Mouse (Mus musculus): ENCODE results near the gene Sergef. TPM values are rescaled to one million over a fixed set of nuclear protein-coding genes. Genes with fewer than 3 reads are reported as not detected.
"Not testable (repeated sequence)": the region's sequence is repeated elsewhere in the genome, so short reads cannot be mapped to it uniquely, and the experiment has no call there.

The Sergef gene
- polyA plus RNA-seq, 1 experiment from 2014 or later: 10.7 TPM

DNA sequence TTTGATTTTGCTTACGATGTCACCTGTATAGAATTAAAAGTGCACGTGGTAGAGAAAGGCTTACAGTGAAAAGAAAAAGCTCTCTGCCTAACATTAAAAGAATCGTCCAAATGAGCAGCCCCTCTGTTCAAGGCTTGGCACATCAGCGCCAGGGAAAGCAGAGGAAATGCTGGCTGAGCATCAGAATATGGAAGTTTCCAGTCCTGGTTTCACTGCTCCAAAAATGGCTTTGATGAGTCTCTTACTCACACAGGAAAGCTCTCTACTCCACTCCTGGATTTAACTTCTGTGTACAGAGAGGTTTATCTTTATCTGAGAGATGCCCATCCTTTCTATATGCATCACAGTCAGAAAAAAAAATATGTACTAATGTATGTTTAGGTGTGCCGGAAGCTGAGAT is 61.5 kb downstream of the Sergef start:
- no peaks in the 10 kb centered on the region for H3K4me1 ChIP-seq (ENCODE audit: control insufficient read depth in 2 of 2, insufficient read depth in 2 of 2, low read length in 2 of 2)
- ATAC-seq (ENCODE audit: insufficient number of reproducible peaks, insufficient read depth, low FRiP score, low read depth): no peak
- H3K4me3 ChIP-seq (ENCODE audit: control insufficient read depth in 1 of 2, insufficient read depth in 1 of 2, low read depth in 1 of 2, low read length in 2 of 2): no peak overlapping the region
- no peak overlapping the region for H3K9ac ChIP-seq (ENCODE audit: low read length)
- no peaks in the 10 kb centered on the region for H3K9me3 ChIP-seq (ENCODE audit: control insufficient read depth, low read length)
- WGBS: 82% methylated on average over 5 of the region's 5 CpGs
- no peaks in the 10 kb centered on the region for H3K36me3 ChIP-seq (ENCODE audit: control insufficient read depth, insufficient read depth, low read length)
- no peak overlapping the region for H3K27ac ChIP-seq (replicated peaks in 1 of 2; ENCODE audit: control insufficient read depth in 1 of 2, insufficient read depth in 1 of 2, low read depth in 2 of 2, low read length in 2 of 2)
- no peak overlapping the region for H3K4me2 ChIP-seq (ENCODE audit: low read length)
- no peaks in the 10 kb centered on the region for H3K27me3 ChIP-seq (ENCODE audit: control insufficient read depth, insufficient read depth, low read length)

DNA sequence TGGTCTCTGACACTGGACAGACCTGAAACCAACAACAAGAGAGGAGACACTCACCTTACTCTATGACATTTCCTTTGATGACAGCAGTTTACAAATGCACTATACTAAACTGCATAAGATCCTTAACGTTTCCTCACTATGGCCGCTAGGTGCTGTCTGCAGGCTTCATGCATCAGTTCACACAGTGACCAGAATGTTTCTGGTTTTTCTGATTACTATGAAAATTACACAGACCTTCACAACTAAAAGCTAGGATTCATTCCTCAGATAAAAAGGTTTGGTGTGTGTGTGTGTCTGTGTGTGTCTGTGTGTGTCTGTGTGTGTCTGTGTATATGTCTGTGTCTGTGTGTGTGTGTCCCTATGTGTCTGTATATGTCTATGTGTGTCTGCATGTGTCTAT is 63.7 kb downstream of the Sergef start:
- Histone ChIP-seq H3K36me3 (ENCODE audit: control insufficient read depth, insufficient read depth, low read length) (no peaks in the 10 kb centered on the region), H3K4me1 (ENCODE audit: control insufficient read depth in 2 of 2, insufficient read depth in 2 of 2, low read length in 2 of 2) (no peaks in the 10 kb centered on the region), H3K4me3 (ENCODE audit: control insufficient read depth in 1 of 2, insufficient read depth in 1 of 2, low read depth in 1 of 2, low read length in 2 of 2) (no peak overlapping the region), H3K27me3 (ENCODE audit: control insufficient read depth, insufficient read depth, low read length) (no peaks in the 10 kb centered on the region), H3K4me2 (ENCODE audit: low read length) (no peak overlapping the region), H3K9ac (ENCODE audit: low read length) (no peak overlapping the region), H3K9me3 (ENCODE audit: control insufficient read depth, low read length) (no peaks in the 10 kb centered on the region), H3K27ac (replicated peaks in 1 of 2; ENCODE audit: control insufficient read depth in 1 of 2, insufficient read depth in 1 of 2, low read depth in 2 of 2, low read length in 2 of 2) (no peak overlapping the region)
- ATAC-seq (ENCODE audit: insufficient number of reproducible peaks, insufficient read depth, low FRiP score, low read depth): no peak
- WGBS: 83% methylated on average over 2 of the region's 2 CpGs

DNA sequence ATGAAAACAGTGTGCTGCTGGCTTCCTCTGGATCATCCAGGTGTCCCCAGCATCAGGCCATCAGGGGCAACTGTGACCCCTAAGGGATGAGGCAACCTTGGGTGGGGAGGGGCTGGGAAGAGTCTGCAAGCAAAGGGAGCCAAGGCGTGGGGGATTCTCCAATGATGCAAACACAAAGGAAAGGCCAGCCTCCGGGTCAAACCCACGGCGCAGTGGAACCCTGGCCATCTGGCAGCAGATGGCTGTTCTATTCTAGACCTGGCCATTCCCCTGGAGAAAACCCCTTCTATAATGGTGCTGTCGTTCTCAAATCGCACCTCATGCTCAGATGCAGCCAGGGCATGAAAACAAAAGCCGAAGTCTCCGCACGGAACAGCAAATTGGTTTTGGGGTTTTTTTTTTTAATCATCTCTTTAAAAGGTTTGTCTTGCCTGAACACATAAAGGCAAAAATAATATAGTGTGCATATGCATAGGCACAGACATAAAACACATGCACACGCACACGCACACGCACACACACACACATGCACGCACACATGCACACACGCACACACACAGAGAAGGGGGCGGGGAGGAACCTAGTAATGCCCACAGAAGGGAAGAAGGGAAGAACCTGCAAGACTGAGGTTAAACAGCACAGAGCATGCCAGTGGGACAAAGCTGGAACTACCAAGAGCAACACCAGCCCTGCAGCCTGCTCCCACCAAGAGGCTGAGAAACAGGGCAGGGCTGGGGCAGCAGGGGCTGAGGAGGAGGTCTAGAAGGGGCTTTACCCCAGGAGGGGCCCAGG is 66.6 kb downstream of the Sergef start:
- H3K36me3 ChIP-seq (ENCODE audit: control insufficient read depth, insufficient read depth, low read length): no peaks in the 10 kb centered on the region
- ATAC-seq (ENCODE audit: insufficient number of reproducible peaks, insufficient read depth, low FRiP score, low read depth): no peak
- H3K27ac ChIP-seq (replicated peaks in 1 of 2; ENCODE audit: control insufficient read depth in 1 of 2, insufficient read depth in 1 of 2, low read depth in 2 of 2, low read length in 2 of 2): no peak overlapping the region
- H3K9me3 ChIP-seq (ENCODE audit: control insufficient read depth, low read length): no peaks in the 10 kb centered on the region
- H3K4me2 ChIP-seq (ENCODE audit: low read length): no peak overlapping the region
- H3K27me3 ChIP-seq (ENCODE audit: control insufficient read depth, insufficient read depth, low read length): no peaks in the 10 kb centered on the region
- no peak overlapping the region for H3K4me3 ChIP-seq (ENCODE audit: control insufficient read depth in 1 of 2, insufficient read depth in 1 of 2, low read depth in 1 of 2, low read length in 2 of 2)
- 77% methylated on average over 15 of the region's 15 CpGs for WGBS
- H3K9ac ChIP-seq (ENCODE audit: low read length): no peak overlapping the region
- H3K4me1 ChIP-seq (ENCODE audit: control insufficient read depth in 2 of 2, insufficient read depth in 2 of 2, low read length in 2 of 2): no peaks in the 10 kb centered on the region

DNA sequence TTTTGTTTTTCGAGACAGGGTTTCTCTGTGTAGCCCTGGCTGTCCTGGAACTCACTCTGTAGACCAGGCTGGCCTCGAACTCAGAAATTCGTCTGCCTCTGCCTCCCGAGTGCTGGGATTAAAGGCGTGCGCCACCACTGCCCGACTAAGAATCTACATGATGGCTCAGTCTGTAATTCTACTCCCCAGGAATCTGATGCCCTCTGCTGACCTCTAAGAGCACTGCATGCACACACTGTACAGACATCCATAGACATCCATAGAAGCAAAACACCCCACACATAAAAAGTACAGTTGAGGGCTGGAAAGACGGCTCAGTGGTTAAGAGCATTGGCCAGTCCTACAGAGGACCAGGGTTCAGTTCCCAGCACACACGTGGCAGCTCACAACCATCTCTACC is 70.1 kb downstream of the Sergef start:
- H3K9ac ChIP-seq (ENCODE audit: low read length); H3K4me2 ChIP-seq (ENCODE audit: low read length); H3K27ac ChIP-seq (replicated peaks in 1 of 2; ENCODE audit: control insufficient read depth in 1 of 2, insufficient read depth in 1 of 2, low read depth in 2 of 2, low read length in 2 of 2); ATAC-seq (ENCODE audit: insufficient number of reproducible peaks, insufficient read depth, low FRiP score, low read depth); H3K4me3 ChIP-seq (ENCODE audit: control insufficient read depth in 1 of 2, insufficient read depth in 1 of 2, low read depth in 1 of 2, low read length in 2 of 2); H3K27me3 ChIP-seq (ENCODE audit: control insufficient read depth, insufficient read depth, low read length); H3K9me3 ChIP-seq (ENCODE audit: control insufficient read depth, low read length); H3K36me3 ChIP-seq (ENCODE audit: control insufficient read depth, insufficient read depth, low read length); H3K4me1 ChIP-seq (ENCODE audit: control insufficient read depth in 2 of 2, insufficient read depth in 2 of 2, low read length in 2 of 2): not testable (repeated sequence)
- WGBS: 64% methylated on average over 9 of the region's 9 CpGs

DNA sequence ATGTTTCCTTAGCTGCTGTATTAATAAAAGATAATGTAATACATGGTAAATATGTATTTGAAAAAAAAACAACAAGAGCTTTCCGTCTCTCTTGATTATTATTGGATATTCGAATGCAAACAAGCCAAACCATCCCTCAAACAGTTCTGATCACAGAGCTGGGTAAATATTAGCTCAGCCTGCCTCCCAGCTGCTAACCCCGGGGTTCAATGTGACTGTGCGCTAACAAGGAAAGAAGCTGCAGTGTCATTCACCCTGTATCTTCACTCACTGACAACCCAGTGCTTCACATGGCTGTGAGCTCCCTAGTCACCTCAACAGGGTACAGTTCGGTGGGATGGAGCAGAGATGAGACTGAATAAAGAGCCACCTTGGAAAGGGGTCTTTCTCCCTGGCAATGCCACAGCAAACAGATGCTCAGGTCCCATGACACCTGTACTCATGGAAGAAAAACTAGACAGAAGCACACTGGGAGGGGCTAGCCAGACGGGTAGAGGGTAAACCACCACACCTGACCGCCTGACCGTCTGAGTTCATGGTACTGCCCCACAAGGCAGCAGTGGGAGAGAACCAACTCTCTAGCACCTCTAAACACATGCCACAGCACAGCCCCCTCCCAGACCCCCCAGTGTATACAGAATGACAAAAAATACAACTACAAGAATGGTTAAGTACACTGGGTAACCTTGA is 73.1 kb downstream of the Sergef start:
- Histone ChIP-seq H3K27me3 (ENCODE audit: control insufficient read depth, insufficient read depth, low read length) (no peaks in the 10 kb centered on the region), H3K4me1 (ENCODE audit: control insufficient read depth in 2 of 2, insufficient read depth in 2 of 2, low read length in 2 of 2) (no peaks in the 10 kb centered on the region), H3K9ac (ENCODE audit: low read length) (no peak overlapping the region), H3K36me3 (ENCODE audit: control insufficient read depth, insufficient read depth, low read length) (no peaks in the 10 kb centered on the region), H3K4me3 (ENCODE audit: control insufficient read depth in 1 of 2, insufficient read depth in 1 of 2, low read depth in 1 of 2, low read length in 2 of 2) (no peak overlapping the region), H3K9me3 (ENCODE audit: control insufficient read depth, low read length) (peaks cover 6% of the 10 kb centered on the region), H3K27ac (replicated peaks in 1 of 2; ENCODE audit: control insufficient read depth in 1 of 2, insufficient read depth in 1 of 2, low read depth in 2 of 2, low read length in 2 of 2) (no peak overlapping the region), H3K4me2 (ENCODE audit: low read length) (no peak overlapping the region)
- WGBS: 88% methylated on average over 8 of the region's 8 CpGs
- no peak for ATAC-seq (ENCODE audit: insufficient number of reproducible peaks, insufficient read depth, low FRiP score, low read depth)

DNA sequence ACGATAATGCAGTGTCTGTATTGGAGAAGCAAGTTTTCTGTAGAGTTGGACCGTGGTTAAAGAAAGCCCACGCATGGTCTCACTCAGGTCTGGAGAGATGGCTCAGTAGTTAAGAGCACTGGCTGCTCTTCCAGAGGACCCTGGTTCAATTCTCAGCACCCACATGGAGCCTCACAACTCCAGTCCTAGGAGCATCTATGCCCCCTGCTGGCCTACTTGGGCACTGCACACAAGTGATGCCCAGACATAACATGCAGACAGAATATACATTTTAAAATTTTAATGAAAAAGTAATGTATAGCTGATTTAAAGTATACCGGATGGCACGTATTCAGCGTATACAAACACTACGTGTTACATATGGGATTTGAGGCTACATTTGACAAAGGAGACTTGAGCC is 74.2 kb downstream of the Sergef start:
- Histone ChIP-seq H3K4me1 (ENCODE audit: control insufficient read depth in 2 of 2, insufficient read depth in 2 of 2, low read length in 2 of 2) (no peaks in the 10 kb centered on the region), H3K36me3 (ENCODE audit: control insufficient read depth, insufficient read depth, low read length) (no peaks in the 10 kb centered on the region), H3K27ac (replicated peaks in 1 of 2; ENCODE audit: control insufficient read depth in 1 of 2, insufficient read depth in 1 of 2, low read depth in 2 of 2, low read length in 2 of 2) (no peak overlapping the region), H3K4me2 (ENCODE audit: low read length) (no peak overlapping the region), H3K27me3 (ENCODE audit: control insufficient read depth, insufficient read depth, low read length) (no peaks in the 10 kb centered on the region), H3K9me3 (ENCODE audit: control insufficient read depth, low read length) (peaks cover 6% of the 10 kb centered on the region), H3K4me3 (ENCODE audit: control insufficient read depth in 1 of 2, insufficient read depth in 1 of 2, low read depth in 1 of 2, low read length in 2 of 2) (no peak overlapping the region), H3K9ac (ENCODE audit: low read length) (no peak overlapping the region)
- 93% methylated on average over 7 of the region's 7 CpGs for WGBS
- ATAC-seq (ENCODE audit: insufficient number of reproducible peaks, insufficient read depth, low FRiP score, low read depth): no peak

DNA sequence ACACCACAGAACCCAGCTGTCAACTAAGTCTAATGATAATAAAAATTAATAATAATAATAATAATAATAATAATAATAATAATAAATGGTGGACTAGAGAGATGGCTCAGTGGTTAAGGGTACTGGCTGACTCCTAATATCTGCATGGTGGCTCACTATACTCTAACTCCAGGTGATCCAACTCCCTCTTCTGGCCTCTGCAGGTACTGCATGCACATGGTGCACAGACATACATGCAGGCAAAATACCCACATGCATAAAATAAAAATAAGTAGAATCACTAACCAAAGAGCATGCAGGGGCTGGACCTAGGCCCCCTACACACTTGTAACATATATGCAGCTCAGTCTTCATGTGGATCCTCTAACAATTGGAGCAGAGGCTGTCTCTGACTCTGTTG is 75.8 kb downstream of the Sergef start:
- H3K27me3 ChIP-seq (ENCODE audit: control insufficient read depth, insufficient read depth, low read length): no peaks in the 10 kb centered on the region
- H3K27ac ChIP-seq (replicated peaks in 1 of 2; ENCODE audit: control insufficient read depth in 1 of 2, insufficient read depth in 1 of 2, low read depth in 2 of 2, low read length in 2 of 2): no peak overlapping the region
- no peak overlapping the region for H3K4me3 ChIP-seq (ENCODE audit: control insufficient read depth in 1 of 2, insufficient read depth in 1 of 2, low read depth in 1 of 2, low read length in 2 of 2)
- no peaks in the 10 kb centered on the region for H3K36me3 ChIP-seq (ENCODE audit: control insufficient read depth, insufficient read depth, low read length)
- H3K9me3 ChIP-seq (ENCODE audit: control insufficient read depth, low read length): peaks cover 6% of the 10 kb centered on the region
- H3K4me1 ChIP-seq (ENCODE audit: control insufficient read depth in 2 of 2, insufficient read depth in 2 of 2, low read length in 2 of 2): 0 out of 4 replicates have a peak, but pooled peaks cover 3 to 4% of the 10 kb centered on the region in 2 experiments
- no peak overlapping the region for H3K9ac ChIP-seq (ENCODE audit: low read length)
- no peak for ATAC-seq (ENCODE audit: insufficient number of reproducible peaks, insufficient read depth, low FRiP score, low read depth)
- H3K4me2 ChIP-seq (ENCODE audit: low read length): no peak overlapping the region

All from heart, embryonic 14.5 days (tissue).